Mouse (Mus musculus) mature B cell (primary cell): Measurements from ENCODE around the gene Ccnf.

ENCODE experiments used
- in situ Hi-C: fragments of 300-500 bp; cut with MboI; formaldehyde crosslinking; loops from 2 replicates; pipeline ENCODE4 v1.14.3; 2019

Gene Ccnf

GRCm38 (mm10) chr17:24223513-24223912 lies 27.8 kb downstream of the Ccnf start:
- in situ Hi-C loops = no loop called here

DNA sequence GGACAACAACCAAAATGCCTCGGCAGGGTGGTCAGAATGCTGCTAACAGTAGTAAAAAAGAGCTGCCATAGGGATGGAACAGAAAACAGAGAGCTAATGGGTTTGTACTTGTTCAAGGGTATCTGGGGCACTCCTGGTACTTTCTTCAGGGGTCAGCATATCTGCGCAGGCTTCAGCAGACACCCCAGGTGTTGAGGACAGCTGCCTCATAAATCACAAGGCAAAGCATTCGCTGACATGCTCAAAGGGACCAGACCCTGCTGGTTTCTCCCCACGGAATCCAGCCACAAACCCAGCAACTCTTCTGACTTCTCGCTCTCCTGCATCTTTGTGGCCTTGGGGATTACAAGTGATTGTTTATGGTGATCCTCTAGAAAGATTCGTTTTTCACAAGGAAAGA lies 28.6 kb downstream of the Ccnf start:
- in situ Hi-C loops = no loop called here

GRCm38 (mm10) chr17:24220435-24221411 lies 30.6 kb downstream of the Ccnf start, which contains the start of gene Tedc2:
Gene Tedc2 (minus strand): TSS chr17:24220851.
- in situ Hi-C loops = no loop called here

DNA sequence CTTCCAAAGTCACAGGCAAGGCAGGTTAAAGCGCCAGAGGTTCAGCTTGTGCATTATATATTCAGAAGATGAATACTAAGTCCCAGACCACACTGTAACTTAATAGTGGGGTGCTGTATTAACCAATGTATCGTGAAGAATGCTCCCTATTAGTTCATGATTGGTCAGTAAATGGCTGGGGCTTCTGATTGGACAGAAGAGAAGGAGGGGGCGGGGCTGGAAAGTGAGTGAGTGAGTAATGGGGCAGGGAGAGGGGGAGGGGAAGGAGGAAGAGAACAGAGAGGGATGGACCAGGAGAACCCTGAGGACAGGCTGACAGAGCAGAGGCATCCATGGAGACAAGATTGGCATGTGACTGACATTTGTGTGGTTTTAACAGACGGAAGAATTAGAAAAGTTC lies 34.4 kb downstream of the Ccnf start:
- in situ Hi-C loops = no loop called here

- in situ Hi-C loops = no loop called here
Measured at GRCm38 (mm10) chr17:24213186-24213585, 38.1 kb downstream of the Ccnf start.

DNA sequence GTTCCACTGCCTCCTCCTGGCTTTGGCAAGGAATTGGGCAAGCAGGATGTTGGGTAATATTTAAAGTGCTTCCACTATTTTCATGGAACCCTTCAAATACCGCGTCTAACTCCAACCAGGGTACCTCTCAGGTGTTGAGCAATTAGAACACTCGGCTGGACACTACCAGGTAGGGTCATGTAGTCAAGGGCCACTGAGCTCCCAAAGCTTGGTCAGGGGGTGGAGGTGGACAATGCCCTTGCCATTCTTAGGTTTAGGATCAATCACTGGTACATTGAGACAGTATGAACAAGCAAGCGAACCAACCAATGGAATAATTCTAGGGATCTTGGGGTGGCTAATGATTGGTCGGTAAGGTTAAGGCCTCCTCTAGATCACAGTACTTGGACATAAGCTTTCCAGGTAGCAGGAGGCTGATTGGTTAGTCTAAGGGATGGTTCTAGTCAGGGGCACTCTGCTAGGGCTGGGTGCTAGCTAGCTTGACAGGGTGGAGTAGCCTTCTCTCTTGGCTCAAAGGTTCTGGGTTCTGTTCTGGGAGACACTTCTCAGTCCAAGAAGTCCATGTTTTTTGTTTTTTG lies 38.8 kb downstream of the Ccnf start:
- in situ Hi-C loops = no loop called here

DNA sequence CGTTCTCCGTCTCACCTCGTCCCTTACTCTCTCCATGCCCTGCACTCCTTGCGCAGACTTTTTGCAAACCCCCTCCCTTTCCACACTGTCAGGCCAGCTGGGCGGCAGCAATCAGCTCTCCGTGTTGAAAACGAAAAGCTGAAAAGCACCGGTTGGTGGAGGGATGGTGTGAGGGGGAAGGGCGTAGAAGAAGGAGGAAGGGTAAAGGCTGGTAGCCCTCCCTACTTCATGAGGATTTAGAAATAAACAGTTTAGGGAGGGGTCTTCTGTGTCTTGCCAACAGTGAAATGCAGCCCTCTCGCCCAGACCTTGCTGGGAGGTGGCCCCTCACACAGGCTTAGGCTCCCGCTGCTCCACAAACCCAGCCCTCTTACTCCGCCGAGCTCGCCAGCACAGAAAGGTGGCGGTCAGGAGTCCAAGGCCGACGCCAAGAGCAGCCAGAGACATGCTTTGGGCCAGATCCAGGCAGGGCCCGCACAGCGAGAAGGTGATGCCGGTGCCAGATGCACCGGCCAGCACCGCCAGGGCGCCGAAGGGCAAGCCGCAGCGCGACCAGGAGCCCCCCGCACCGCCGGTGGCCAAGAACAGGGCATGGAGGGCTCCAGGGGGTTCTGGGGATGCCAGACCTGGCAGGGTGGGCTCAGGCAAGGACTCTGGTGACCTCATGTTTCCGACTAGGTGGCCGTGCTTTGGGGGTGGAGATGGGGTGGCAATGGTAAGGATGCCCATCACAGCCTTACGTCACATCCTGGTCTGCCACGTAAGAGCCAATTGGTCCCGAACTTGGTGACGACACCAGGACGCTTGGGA lies 39.4 kb downstream of the Ccnf start:
- in situ Hi-C loops = no loop called here

GRCm38 (mm10) chr17:24210591-24210990 lies 40.7 kb downstream of the Ccnf start:
- in situ Hi-C loops = no loop called here

GRCm38 (mm10) chr17:24209916-24210240 lies 41.4 kb downstream of the Ccnf start:
- in situ Hi-C loops = no loop called here

- in situ Hi-C loops = no loop called here
Measured at GRCm38 (mm10) chr17:24209043-24209915, 42.0 kb downstream of the Ccnf start, which contains the start of gene Ntn3. Gene Ntn3 (minus strand): TSS chr17:24209531.

DNA sequence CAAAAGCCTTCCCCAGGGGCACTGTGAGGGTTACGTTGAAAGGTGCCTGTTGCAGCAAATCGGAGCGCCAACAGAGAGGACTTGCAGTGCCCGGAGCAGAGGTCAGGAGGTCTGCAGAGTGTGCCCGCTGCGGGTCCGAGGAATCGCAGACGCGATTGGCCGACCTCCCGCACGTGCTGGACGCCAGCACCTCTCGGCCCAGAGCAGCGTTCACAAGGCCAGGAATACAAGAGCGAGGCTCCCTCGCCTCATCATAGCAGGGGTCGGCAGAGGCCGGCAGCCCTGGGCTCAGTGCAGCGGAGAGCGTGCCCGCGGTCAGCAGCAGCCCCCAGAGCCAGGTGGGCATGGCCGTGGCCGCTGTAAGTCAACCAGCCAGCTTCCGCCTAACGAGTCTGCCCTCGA lies 42.6 kb downstream of the Ccnf start:
- in situ Hi-C loops = no loop called here

DNA sequence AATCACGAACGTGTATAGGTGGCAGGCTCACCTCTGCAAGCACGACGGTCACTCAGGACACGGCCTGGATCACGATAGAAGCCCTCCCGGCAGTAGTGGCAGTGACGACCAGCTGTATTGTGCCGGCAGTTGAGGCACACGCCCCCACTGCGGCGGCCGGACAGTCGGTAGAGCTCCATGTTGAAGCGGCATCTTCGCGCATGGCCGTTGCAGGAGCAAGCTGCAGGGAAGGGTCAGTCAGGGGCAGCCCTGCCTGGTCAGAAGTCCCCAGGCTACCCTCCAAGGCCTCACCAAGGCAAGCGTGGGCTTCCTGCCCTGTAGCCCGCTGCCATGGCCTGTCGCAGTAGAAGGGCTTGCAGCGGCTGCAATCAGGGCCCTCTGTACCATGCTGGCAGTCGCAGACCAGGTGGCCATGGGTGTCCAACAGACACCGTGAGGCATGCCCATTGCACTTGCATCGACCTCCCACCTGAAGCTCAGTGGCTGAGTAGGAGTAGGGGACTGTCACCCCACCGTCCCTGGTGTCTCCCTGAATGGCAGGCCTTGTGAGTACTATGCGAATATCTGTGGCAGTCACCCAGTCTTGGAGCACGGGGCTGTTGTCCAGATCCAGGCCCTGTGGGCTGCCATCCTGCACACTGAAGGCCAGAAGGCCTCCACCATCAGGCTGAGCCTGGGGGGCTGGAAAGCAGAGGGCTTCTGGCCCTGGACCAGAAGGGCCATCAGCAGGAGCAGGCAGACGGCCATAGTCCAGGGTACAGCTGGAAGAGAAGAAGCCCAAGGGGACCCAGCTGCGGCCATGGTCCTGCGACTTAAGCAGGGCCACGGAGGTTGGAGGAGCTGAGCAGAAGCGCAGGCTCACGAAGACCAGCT lies 43.3 kb downstream of the Ccnf start:
- in situ Hi-C loops = no loop called here

GRCm38 (mm10) chr17:24206451-24207351 lies 44.6 kb downstream of the Ccnf start:
- in situ Hi-C loops = no loop called here

- in situ Hi-C loops = no loop called here
Measured at GRCm38 (mm10) chr17:24205908-24206361, 45.3 kb downstream of the Ccnf start.

- in situ Hi-C loops = no loop called here
Measured at GRCm38 (mm10) chr17:24205284-24205888, 45.9 kb downstream of the Ccnf start, which contains the start of gene Tbc1d24. Gene Tbc1d24 (minus strand): TSS chr17:24205562.

- in situ Hi-C loops = no loop called here
Measured at GRCm38 (mm10) chr17:24204846-24205245, 46.4 kb downstream of the Ccnf start.

- in situ Hi-C loops = no loop called here
Measured at GRCm38 (mm10) chr17:24203611-24204534, 47.4 kb downstream of the Ccnf start.

DNA sequence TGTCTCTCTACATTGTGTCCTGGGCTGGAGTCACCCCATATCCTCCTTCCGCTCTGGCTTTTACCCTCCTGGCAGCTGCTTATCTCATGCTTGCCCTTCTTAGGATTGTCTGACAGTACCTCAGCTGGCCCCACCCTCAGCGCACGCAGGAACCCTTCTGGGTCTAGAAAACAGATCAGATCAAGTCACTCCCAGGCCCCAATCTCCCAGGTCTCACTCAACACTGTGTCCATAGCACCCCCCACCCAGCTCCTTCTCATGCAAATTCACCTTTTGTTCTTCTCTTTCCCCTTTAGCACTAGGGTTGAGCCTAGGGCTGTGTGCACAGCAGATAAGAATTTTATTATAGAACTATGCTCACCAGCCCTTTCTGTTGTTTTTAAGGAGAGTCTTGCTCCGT lies 48.2 kb downstream of the Ccnf start:
- in situ Hi-C loops = no loop called here
